Mouse (Mus musculus) G1E (cell line): ENCODE results near the gene Vegfa.

Experiments used
- CTCF ChIP-seq: IDR thresholded peaks from 2 replicates; pipeline ENCODE4 v1.5.1; 2012; ENCODE audit warnings: low read depth, low read length, inconsistent platforms, mixed read lengths
- GATA1 ChIP-seq: IDR thresholded peaks from 2 replicates; pipeline ENCODE4 v1.6.1; 2012; ENCODE audit warnings: borderline replicate concordance, low read length, inconsistent platforms, mixed read lengths
- GATA2 ChIP-seq: IDR thresholded peaks from 2 replicates; pipeline ENCODE4 v1.6.1; 2012; ENCODE audit warnings: low read depth, low read length, inconsistent platforms, borderline replicate concordance
- POLR2AphosphoS5 ChIP-seq: IDR thresholded peaks from 2 replicates; pipeline ENCODE4 v1.6.1; 2012; ENCODE audit warnings: low read depth, low read length, inconsistent platforms; ENCODE audit not compliant: insufficient replicate concordance
- TAL1 ChIP-seq: conservative IDR thresholded peaks from 2 replicates; pipeline ENCODE4 v1.6.1; 2012; ENCODE audit warnings: low read depth, low read length, inconsistent platforms, mixed read lengths

DNA sequence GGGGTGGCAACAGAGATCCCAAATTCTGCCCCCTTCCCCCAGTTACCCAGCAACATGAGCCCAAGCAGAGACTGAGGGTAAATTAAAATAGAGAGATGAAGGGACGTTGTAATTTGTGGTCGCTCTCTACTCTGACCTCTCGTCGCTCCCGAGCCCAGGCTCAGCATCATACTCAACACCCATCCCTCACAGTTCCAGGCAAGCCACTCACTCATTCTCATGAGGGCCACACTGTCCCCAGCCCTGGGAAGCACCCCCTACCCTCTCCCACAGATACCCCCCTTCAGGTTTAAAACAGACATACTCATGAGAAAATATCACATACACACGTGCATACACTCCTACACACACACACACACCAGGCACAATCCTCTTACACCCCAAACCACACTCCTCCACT lies 45.8 kb downstream of the Vegfa start:
- TF ChIP-seq CTCF = no peak
- TF ChIP-seq POLR2AphosphoS5 = no peak
- no peak for TF ChIP-seq GATA1
- TF ChIP-seq TAL1 = no peak
- no peak for TF ChIP-seq GATA2
